7 mouse cellular contexts compared by ENCODE assay signal in the genomic region with DNA sequence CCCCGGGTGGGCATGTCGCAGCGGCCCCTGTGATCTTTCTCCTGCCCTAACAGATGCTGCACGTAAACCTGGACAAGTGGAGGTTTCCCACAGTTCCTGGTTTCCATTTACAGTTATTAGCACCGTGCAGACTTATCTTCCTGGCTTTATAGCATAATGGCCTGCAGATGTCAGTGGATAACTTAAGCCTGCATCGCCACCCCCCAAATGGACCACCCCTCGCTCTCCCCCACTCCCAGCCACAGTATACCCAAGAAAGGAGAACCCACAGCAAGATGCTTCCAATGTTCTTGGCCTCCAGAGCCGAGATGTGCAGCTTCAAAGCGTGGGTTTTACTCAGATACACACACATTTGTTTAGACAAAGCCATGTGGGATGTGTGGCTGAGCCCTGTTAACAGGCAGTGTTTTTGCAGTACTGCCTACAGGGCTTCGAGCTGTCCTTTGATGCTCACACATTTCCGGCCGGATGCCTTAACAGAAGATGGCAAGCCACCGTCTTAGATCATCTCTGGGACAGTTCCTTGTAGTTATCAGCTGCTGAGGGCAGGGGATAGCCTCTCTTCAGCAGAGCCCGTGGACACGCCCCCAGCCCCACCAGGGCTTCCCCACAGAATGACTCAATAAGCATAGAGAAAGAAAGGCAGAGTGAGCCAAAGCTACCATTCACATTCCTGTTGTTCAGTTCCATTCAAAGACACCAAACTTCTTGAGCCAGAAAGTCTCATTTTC.
A peak's percentile ranks its signal among the peaks of the same experiment; 100 is the strongest.
DNase-seq lines count a peak whose midpoint lies in the region; ATAC-seq and TF ChIP-seq lines count a peak whose summit lies in the region.

No protein-coding gene starts in this region.

- no peaks in the 10 kb centered on the region for H3K36me3 ChIP-seq in lung, postnatal 0 days (ENCODE audit: insufficient read depth, low read length)
- H3K36me3 ChIP-seq in limb, embryonic 12.5 days, result peaks cover 21% of the 10 kb centered on the region; the same call in 1 of the 2 replicates

- TF ChIP-seq EP300 in lung, postnatal 0 days (IDR thresholded peaks at IDR 0.05), result no peak

- WGBS in lung, postnatal 0 days, result 48% methylated on average over 15 of the region's 15 CpGs
- WGBS in limb, embryonic 12.5 days, result 18% methylated on average over 15 of the region's 15 CpGs

- TF ChIP-seq CTCF in lung, postnatal 0 days (IDR thresholded peaks at IDR 0.05), result no peak

- H3K4me2 ChIP-seq in lung, postnatal 0 days (replicated peaks; ENCODE audit: low read depth, low read length), result no peak overlapping the region
- H3K4me2 ChIP-seq in limb, embryonic 12.5 days, result peak overlapping the region; percentile 0; the same call in 1 of the 2 replicates

- DNase-seq in lung, postnatal 0 days (ENCODE audit: low spot score), result peak; percentile 73
- DNase-seq in lung, postnatal 25 days (ENCODE audit: low spot score), result no peak
- DNase-seq in embryo, embryonic 11 days, result peak; percentile 63
- peak; percentile 86 for DNase-seq in thymus, postnatal 0 days (ENCODE audit: low spot score)
- DNase-seq in right cerebral cortex, adult 2 months (ENCODE audit: low spot score in 2 of 2), result no peak

- no peaks in the 10 kb centered on the region for H3K27me3 ChIP-seq in lung, postnatal 0 days (replicated peaks; ENCODE audit: insufficient read depth, low read length)
- no peaks in the 10 kb centered on the region for H3K27me3 ChIP-seq in limb, embryonic 12.5 days

- H3K4me3 ChIP-seq in lung, postnatal 0 days (ENCODE audit: low read depth, low read length), result no peak overlapping the region
- no peak overlapping the region for H3K4me3 ChIP-seq in limb, embryonic 12.5 days (replicated peaks)

- H3K9ac ChIP-seq in lung, postnatal 0 days (replicated peaks; ENCODE audit: low read depth), result no peak overlapping the region
- no peak overlapping the region for H3K9ac ChIP-seq in limb, embryonic 12.5 days (replicated peaks)

- H3K9me3 ChIP-seq in lung, postnatal 0 days (ENCODE audit: low read length), result no peaks in the 10 kb centered on the region
- H3K9me3 ChIP-seq in limb, embryonic 12.5 days, result no peaks in the 10 kb centered on the region

- H3K27ac ChIP-seq in lung, postnatal 0 days (ENCODE audit: low read length), result no peak overlapping the region
- H3K27ac ChIP-seq in limb, embryonic 12.5 days, result peak overlapping the region; percentile 79

- H3K4me1 ChIP-seq in lung, postnatal 0 days (ENCODE audit: insufficient read depth, low read depth, low read length), result no peaks in the 10 kb centered on the region
- peaks cover 29% of the 10 kb centered on the region for H3K4me1 ChIP-seq in limb, embryonic 12.5 days (replicated peaks)

- ATAC-seq in lung, postnatal 0 days, result peak; percentile 81
- peak; percentile 56; the same call in 1 of the 2 replicates for ATAC-seq in limb, embryonic 12.5 days (ENCODE audit: insufficient number of reproducible peaks, insufficient read depth, low FRiP score, low TSS enrichment, low read depth)
- ATAC-seq in erythroblast, adult 5-6 weeks (replicated peaks; ENCODE audit: low FRiP score, poor library complexity, severe bottlenecking), result no peak

Comparison
In these comparisons a context has a peak if more than half of its experiments do, and no peak if none do; other contexts are left out.
1. DNase-seq: peak in lung, postnatal 0 days (single experiment), embryo, embryonic 11 days (single experiment) and thymus, postnatal 0 days (single experiment); none in lung, postnatal 25 days (single experiment) and right cerebral cortex, adult 2 months (0 of 2).